In genomic region chr11:76911325-76912054, GRCm38 (mm10) we compare ENCODE assay signal across 11 mouse cellular contexts. TPM values are rescaled to one million over a fixed set of nuclear protein-coding genes. Genes with fewer than 3 reads are reported as not detected.
A peak's percentile ranks its signal among the peaks of the same experiment; 100 is the strongest.
DNase-seq lines count a peak whose midpoint lies in the region; ATAC-seq lines count a peak whose summit lies in the region.
"Had no signal": no experiment of that assay in that cellular context is flagged by ENCODE, and none has a peak within 500 bp of the region (broad histone marks: within the 10 kb centered on the region; RNA-seq: fewer than 3 reads in every experiment).

No protein-coding gene starts in this region.

- DNase-seq in forebrain, embryonic 14.5 days (ENCODE audit: low spot score), result peak; percentile 23
- DNase-seq in thymus, postnatal 10 days (ENCODE audit: low spot score in 2 of 2), result no peak

- WGBS in forebrain, embryonic 14.5 days, result 23% methylated on average over 3 of the region's 3 CpGs
- 34% methylated on average over 3 of the region's 3 CpGs for WGBS in forebrain, embryonic 13.5 days
- 42% methylated on average over 3 of the region's 3 CpGs for WGBS in kidney, embryonic 16.5 days
- 9% methylated on average over 3 of the region's 3 CpGs for WGBS in neural tube, embryonic 14.5 days
- 31% methylated on average over 3 of the region's 3 CpGs for WGBS in midbrain, embryonic 16.5 days

- H3K27ac ChIP-seq in forebrain, embryonic 14.5 days (ENCODE audit: low read depth, low read length), result peak overlapping the region; percentile 21; the same call in 1 of the 2 replicates
- H3K27ac ChIP-seq in forebrain, embryonic 13.5 days, result no peak overlapping the region; the same call in 1 of the 2 replicates
- peak overlapping the region; percentile 69 for H3K27ac ChIP-seq in kidney, embryonic 16.5 days (ENCODE audit: low read length)
- no peak overlapping the region for H3K27ac ChIP-seq in neural tube, embryonic 14.5 days (ENCODE audit: low read depth, low read length)
- no peak overlapping the region for H3K27ac ChIP-seq in midbrain, embryonic 16.5 days (ENCODE audit: low read length)
- H3K27ac ChIP-seq: midbrain, embryonic 10.5 days had no signal

- peaks cover 7% of the 10 kb centered on the region; the same call in 1 of the 2 replicates for H3K4me1 ChIP-seq in forebrain, embryonic 14.5 days (ENCODE audit: control insufficient read depth, insufficient read depth, low read length)
- H3K4me1 ChIP-seq in forebrain, embryonic 13.5 days, result peaks cover 15% of the 10 kb centered on the region
- peaks cover 82% of the 10 kb centered on the region for H3K4me1 ChIP-seq in megakaryocyte, embryonic 14.5 days
- H3K4me1 ChIP-seq in kidney, embryonic 16.5 days (ENCODE audit: insufficient read depth, low read length), result peaks cover 41% of the 10 kb centered on the region
- peaks cover 5% of the 10 kb centered on the region; the same call in 1 of the 2 replicates for H3K4me1 ChIP-seq in neural tube, embryonic 14.5 days (ENCODE audit: control insufficient read depth, insufficient read depth, low read length)
- no peaks in the 10 kb centered on the region for H3K4me1 ChIP-seq in midbrain, embryonic 16.5 days (ENCODE audit: control insufficient read depth, insufficient read depth, low read length)

- no peak overlapping the region for H3K9ac ChIP-seq in forebrain, embryonic 14.5 days (ENCODE audit: low read length)
- no peak overlapping the region for H3K9ac ChIP-seq in forebrain, embryonic 13.5 days
- no peak overlapping the region for H3K9ac ChIP-seq in kidney, embryonic 16.5 days (replicated peaks; ENCODE audit: low read length)
- no peak overlapping the region for H3K9ac ChIP-seq in neural tube, embryonic 14.5 days (replicated peaks; ENCODE audit: low read depth, low read length)
- H3K9ac ChIP-seq in midbrain, embryonic 16.5 days (ENCODE audit: low read depth, low read length), result no peak overlapping the region

- H3K4me2 ChIP-seq in forebrain, embryonic 14.5 days (ENCODE audit: low read length), result no peak overlapping the region
- H3K4me2 ChIP-seq in forebrain, embryonic 13.5 days, result no peak overlapping the region
- H3K4me2 ChIP-seq in kidney, embryonic 16.5 days (replicated peaks; ENCODE audit: low read depth, low read length), result no peak overlapping the region
- no peak overlapping the region for H3K4me2 ChIP-seq in neural tube, embryonic 14.5 days (ENCODE audit: low read depth, low read length)
- no peak overlapping the region for H3K4me2 ChIP-seq in midbrain, embryonic 16.5 days (ENCODE audit: low read length)

- H3K4me3 ChIP-seq in forebrain, embryonic 14.5 days (ENCODE audit: low read depth, low read length), result no peak overlapping the region
- H3K4me3 ChIP-seq in forebrain, embryonic 13.5 days, result no peak overlapping the region
- H3K4me3 ChIP-seq in megakaryocyte, embryonic 14.5 days (replicated peaks), result peak overlapping the region; percentile 74
- H3K4me3 ChIP-seq in kidney, embryonic 16.5 days (ENCODE audit: low read length), result no peak overlapping the region
- H3K4me3 ChIP-seq in neural tube, embryonic 14.5 days (ENCODE audit: low read depth, low read length), result no peak overlapping the region
- H3K4me3 ChIP-seq in midbrain, embryonic 16.5 days (ENCODE audit: low read depth, low read length), result no peak overlapping the region
- H3K4me3 ChIP-seq: midbrain, embryonic 10.5 days had no signal

- no peaks in the 10 kb centered on the region for H3K36me3 ChIP-seq in forebrain, embryonic 14.5 days (ENCODE audit: control insufficient read depth, insufficient read depth, low read length)
- no peaks in the 10 kb centered on the region for H3K36me3 ChIP-seq in forebrain, embryonic 13.5 days (ENCODE audit: poor library complexity, severe bottlenecking)
- H3K36me3 ChIP-seq in megakaryocyte, embryonic 14.5 days (replicated peaks; ENCODE audit: low read length), result no peaks in the 10 kb centered on the region
- no peaks in the 10 kb centered on the region for H3K36me3 ChIP-seq in kidney, embryonic 16.5 days (ENCODE audit: insufficient read depth, low read length)
- no peaks in the 10 kb centered on the region for H3K36me3 ChIP-seq in neural tube, embryonic 14.5 days (ENCODE audit: control insufficient read depth, insufficient read depth, low read length)
- H3K36me3 ChIP-seq in midbrain, embryonic 16.5 days (ENCODE audit: control insufficient read depth, insufficient read depth, low read length), result no peaks in the 10 kb centered on the region
- H3K36me3 ChIP-seq: midbrain, embryonic 10.5 days had no signal

- no peak for ATAC-seq in forebrain, embryonic 14.5 days
- no peak; the same call in 1 of the 2 replicates for ATAC-seq in forebrain, embryonic 13.5 days
- ATAC-seq in megakaryocyte, adult 5-6 weeks (ENCODE audit: poor library complexity, severe bottlenecking), result no peak
- peak; percentile 90 for ATAC-seq in kidney, embryonic 16.5 days (ENCODE audit: low FRiP score, low TSS enrichment)
- peak; percentile 71; the same call in 1 of the 2 replicates for ATAC-seq in neural tube, embryonic 14.5 days (ENCODE audit: low read depth)
- no peak for ATAC-seq in midbrain, embryonic 16.5 days

- H3K27me3 ChIP-seq in forebrain, embryonic 14.5 days (replicated peaks; ENCODE audit: control insufficient read depth, insufficient read depth, low read length), result no peaks in the 10 kb centered on the region
- no peaks in the 10 kb centered on the region for H3K27me3 ChIP-seq in forebrain, embryonic 13.5 days
- H3K27me3 ChIP-seq in megakaryocyte, embryonic 14.5 days (replicated peaks), result no peaks in the 10 kb centered on the region
- H3K27me3 ChIP-seq in kidney, embryonic 16.5 days (ENCODE audit: insufficient read depth, low read length), result no peaks in the 10 kb centered on the region
- no peaks in the 10 kb centered on the region for H3K27me3 ChIP-seq in neural tube, embryonic 14.5 days (ENCODE audit: control insufficient read depth, insufficient read depth, low read length)
- no peaks in the 10 kb centered on the region for H3K27me3 ChIP-seq in midbrain, embryonic 16.5 days (ENCODE audit: control insufficient read depth, insufficient read depth, low read depth, low read length)

- no peaks in the 10 kb centered on the region for H3K9me3 ChIP-seq in forebrain, embryonic 14.5 days (replicated peaks; ENCODE audit: control insufficient read depth, low read length)
- H3K9me3 ChIP-seq in forebrain, embryonic 13.5 days (replicated peaks), result no peaks in the 10 kb centered on the region
- H3K9me3 ChIP-seq in megakaryocyte, embryonic 14.5 days, result no peaks in the 10 kb centered on the region
- no peaks in the 10 kb centered on the region for H3K9me3 ChIP-seq in kidney, embryonic 16.5 days (ENCODE audit: low read length)
- H3K9me3 ChIP-seq in neural tube, embryonic 14.5 days (ENCODE audit: control insufficient read depth, low read length), result no peaks in the 10 kb centered on the region
- H3K9me3 ChIP-seq in midbrain, embryonic 16.5 days (replicated peaks; ENCODE audit: control insufficient read depth, low read length, poor library complexity, severe bottlenecking), result no peaks in the 10 kb centered on the region
- H3K9me3 ChIP-seq: midbrain, embryonic 10.5 days had no signal

RNA-seq across cellular contexts. Expression of gene Tmigd1, which starts 9.5 kb away (rescaled TPM):
- not detected in 2 replicates for polyA plus RNA-seq in forebrain, embryonic 14.5 days (2014; fragmentation: Nextera tagmentation; extraction: Ambion mirVana)
- polyA plus RNA-seq in forebrain, embryonic 13.5 days (2015; fragmentation: Nextera tagmentation; extraction: Ambion mirVana), result 0.12 TPM in 1 of 2 replicates, not detected in the other
- not detected in 2 replicates for polyA plus RNA-seq in megakaryocyte, embryonic 14.5 days (2012; ENCODE audit: insufficient read depth, low replicate concordance)
- not detected in 2 replicates for total RNA-seq in megakaryocyte, adult 5-6 weeks (2015)
- not detected in 2 replicates for total RNA-seq in megakaryocyte, adult 5-6 weeks (2017)
- polyA plus RNA-seq in kidney, embryonic 16.5 days (2015; fragmentation: Nextera tagmentation; extraction: Ambion mirVana), result 3.2 and 4.1 TPM in 2 replicates
- polyA plus RNA-seq in neural tube, embryonic 14.5 days (2014; fragmentation: Nextera tagmentation; extraction: Ambion mirVana), result 0.19 TPM in 1 of 2 replicates, not detected in the other
- polyA plus RNA-seq in midbrain, embryonic 16.5 days (2015; fragmentation: Nextera tagmentation; extraction: Ambion mirVana), result not detected in 2 replicates
- total RNA-seq: hematopoietic stem cell, adult 5-6 weeks had no signal
- polyA plus RNA-seq: stomach, embryonic 14.5 days had no signal

RNA-seq across cellular contexts. Expression of gene Blmh, which starts 13.1 kb away (rescaled TPM):
- 110 and 119 TPM in 2 replicates for polyA plus RNA-seq in forebrain, embryonic 14.5 days (2014; fragmentation: Nextera tagmentation; extraction: Ambion mirVana)
- 151 and 152 TPM in 2 replicates for polyA plus RNA-seq in forebrain, embryonic 13.5 days (2015; fragmentation: Nextera tagmentation; extraction: Ambion mirVana)
- 4.6 and 31.1 TPM in 2 replicates for polyA plus RNA-seq in megakaryocyte, embryonic 14.5 days (2012; ENCODE audit: insufficient read depth, low replicate concordance)
- total RNA-seq in megakaryocyte, adult 5-6 weeks (2015), result 48.4 and 55.6 TPM in 2 replicates
- total RNA-seq in megakaryocyte, adult 5-6 weeks (2017), result 139 and 143 TPM in 2 replicates
- 190 and 196 TPM in 2 replicates for polyA plus RNA-seq in kidney, embryonic 16.5 days (2015; fragmentation: Nextera tagmentation; extraction: Ambion mirVana)
- polyA plus RNA-seq in neural tube, embryonic 14.5 days (2014; fragmentation: Nextera tagmentation; extraction: Ambion mirVana), result 117 and 135 TPM in 2 replicates
- polyA plus RNA-seq in midbrain, embryonic 16.5 days (2015; fragmentation: Nextera tagmentation; extraction: Ambion mirVana), result 139 and 151 TPM in 2 replicates

Comparison
In these comparisons a context has a peak if more than half of its experiments do, and no peak if none do; other contexts are left out.
1. H3K27ac ChIP-seq: peak in forebrain, embryonic 14.5 days (single experiment) and kidney, embryonic 16.5 days (single experiment); none in forebrain, embryonic 13.5 days (single experiment), neural tube, embryonic 14.5 days (single experiment) and midbrain, embryonic 16.5 days (single experiment).
2. ATAC-seq: peak in kidney, embryonic 16.5 days (single experiment) and neural tube, embryonic 14.5 days (single experiment); none in forebrain, embryonic 14.5 days (single experiment), forebrain, embryonic 13.5 days (single experiment), megakaryocyte, adult 5-6 weeks (single experiment) and midbrain, embryonic 16.5 days (single experiment).